In the genomic region with DNA sequence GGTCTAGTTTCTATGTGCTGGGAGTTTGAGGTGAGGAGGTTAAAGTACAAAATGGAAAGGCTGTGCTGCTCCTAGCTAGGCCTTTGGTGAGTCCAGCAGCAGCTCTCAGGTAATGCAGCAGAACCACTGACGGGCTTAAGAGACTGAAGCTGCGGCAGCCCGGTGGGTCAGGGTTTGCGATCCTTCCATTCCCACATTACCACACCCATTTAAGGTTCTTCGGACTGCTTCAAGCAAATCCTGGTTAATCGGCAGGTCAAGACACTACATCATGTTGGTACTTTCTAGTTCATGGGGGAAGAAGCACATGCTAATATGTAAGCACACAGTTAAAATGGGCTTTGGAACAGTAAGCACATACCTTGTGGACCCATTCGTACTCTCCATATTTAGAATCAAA, we compare ENCODE assay signal across 16 mouse cellular contexts.
"Had no signal": no experiment of that assay in that cellular context is flagged by ENCODE, and none has a peak within 500 bp of the region (broad histone marks: within the 10 kb centered on the region; RNA-seq: fewer than 3 reads in every experiment).

No protein-coding gene starts in this region.

- H3K4me2 ChIP-seq: lung, embryonic 15.5 days; midbrain, embryonic 12.5 days; neural tube, embryonic 12.5 days; stomach, embryonic 15.5 days had no signal

- H3K27ac ChIP-seq: liver, embryonic 14.5 days; lung, embryonic 15.5 days; macrophage; midbrain, embryonic 12.5 days; neural tube, embryonic 12.5 days; stomach, embryonic 15.5 days; stomach, postnatal 0 days had no signal

- H3K9me3 ChIP-seq: lung, embryonic 15.5 days; megakaryocyte, embryonic 14.5 days; midbrain, embryonic 12.5 days; neural tube, embryonic 12.5 days; stomach, embryonic 15.5 days had no signal

- H3K9ac ChIP-seq: liver, embryonic 14.5 days; lung, embryonic 15.5 days; midbrain, embryonic 12.5 days; neural tube, embryonic 12.5 days; stomach, embryonic 15.5 days had no signal

- H3K4me3 ChIP-seq: lung, embryonic 15.5 days; megakaryocyte, embryonic 14.5 days; midbrain, embryonic 12.5 days; neural tube, embryonic 12.5 days; stomach, embryonic 15.5 days had no signal

- H3K27me3 ChIP-seq: lung, embryonic 15.5 days; megakaryocyte, embryonic 14.5 days; midbrain, embryonic 12.5 days; neural tube, embryonic 12.5 days; stomach, embryonic 15.5 days had no signal

- DNase-seq: lung, adult 2 months; lung, postnatal 14 days; lung, postnatal 36 days; midbrain, embryonic 14.5 days; right cerebral cortex, postnatal 14 days; thymus, adult 2 months; thymus, postnatal 25 days; thymus, postnatal 4 days had no signal
